Mouse (Mus musculus): ENCODE measurements around the gene Ctc1. TPM values are rescaled to one million over a fixed set of nuclear protein-coding genes. Genes with fewer than 3 reads are reported as not detected.
A peak's percentile ranks its signal among the peaks of the same experiment; 100 is the strongest.

Gene Ctc1
- polyA plus RNA-seq, 1 experiment from 2014 or later, result 40.3 TPM

DNA sequence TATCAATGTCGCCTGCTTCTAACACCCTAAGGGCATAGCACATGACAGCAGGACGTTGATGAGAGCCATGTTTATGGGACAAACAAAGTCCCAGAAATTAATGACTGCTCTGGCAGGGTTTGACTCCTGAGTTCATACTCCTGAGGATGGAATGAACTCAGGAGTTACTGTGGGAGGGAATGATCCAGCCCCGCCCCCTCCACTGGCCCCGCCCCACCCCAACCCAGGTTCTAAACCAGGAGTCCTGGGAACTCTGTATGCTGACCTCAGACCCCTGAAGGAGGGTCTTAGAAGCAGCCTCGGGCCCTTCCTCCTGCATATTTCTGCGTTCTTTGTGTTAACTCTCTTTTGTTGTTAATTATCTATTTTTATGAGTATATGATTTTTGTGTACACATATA is 69.9 kb downstream of the Ctc1 start:
- Histone ChIP-seq H3K4me2 (no peak overlapping the region), H3K36me3 (0 out of 2 replicates have a peak, but pooled peaks cover 2% of the 10 kb centered on the region), H3K4me3 (replicated peaks) (no peak overlapping the region), H3K9me3 (no peaks in the 10 kb centered on the region), H3K4me1 (peaks cover 21% of the 10 kb centered on the region), H3K27me3 (replicated peaks) (no peaks in the 10 kb centered on the region), H3K27ac (no peak overlapping the region), H3K9ac (no peak overlapping the region)
- 57% methylated on average over 6 of the region's 6 CpGs for WGBS
- no peak for ATAC-seq (ENCODE audit: insufficient read depth, low FRiP score, low read depth)

Small RNA genes within 50 kb of the gene (microRNA-seq; reads per million reads assigned to microRNA genes)
- 3.3 reads per million, percentile 13 among the genes with 10 or more reads in this experiment for gene Mir3062

Other genes starting within 250 kb of the Ctc1 start
- 78.7 and 80.4 TPM in 2 replicates for gene Ndel1, start 144.1 kb upstream of the Ctc1 start, polyA plus RNA-seq (2015; fragmentation: Nextera tagmentation; extraction: Ambion mirVana)
- gene Rnf222, start 127.4 kb upstream of the Ctc1 start, polyA plus RNA-seq (2015; fragmentation: Nextera tagmentation; extraction: Ambion mirVana), result 0.22 and 0.64 TPM in 2 replicates
- gene Rpl26, start 114.3 kb upstream of the Ctc1 start, polyA plus RNA-seq (2015; fragmentation: Nextera tagmentation; extraction: Ambion mirVana), result 1,013 and 1,066 TPM in 2 replicates
- gene Odf4, start 88.8 kb upstream of the Ctc1 start, polyA plus RNA-seq (2015; fragmentation: Nextera tagmentation; extraction: Ambion mirVana), result not detected in 2 replicates
- 8.5 and 8.8 TPM in 2 replicates for gene Arhgef15, start 58.4 kb upstream of the Ctc1 start, polyA plus RNA-seq (2015; fragmentation: Nextera tagmentation; extraction: Ambion mirVana)
- gene Slc25a35, start 47.8 kb upstream of the Ctc1 start, polyA plus RNA-seq (2015; fragmentation: Nextera tagmentation; extraction: Ambion mirVana), result 5.1 and 5.3 TPM in 2 replicates
- gene Rangrf, start 40.7 kb upstream of the Ctc1 start, polyA plus RNA-seq (2015; fragmentation: Nextera tagmentation; extraction: Ambion mirVana), result 55.9 and 63.0 TPM in 2 replicates
- gene Pfas, start 7.5 kb upstream of the Ctc1 start, polyA plus RNA-seq (2015; fragmentation: Nextera tagmentation; extraction: Ambion mirVana), result 31.5 and 33.7 TPM in 2 replicates
- gene Aurkb, start 29.7 kb downstream of the Ctc1 start, polyA plus RNA-seq (2015; fragmentation: Nextera tagmentation; extraction: Ambion mirVana), result 134 and 146 TPM in 2 replicates
- gene Borcs6, start 43.8 kb downstream of the Ctc1 start, polyA plus RNA-seq (2015; fragmentation: Nextera tagmentation; extraction: Ambion mirVana), result 10.3 and 10.7 TPM in 2 replicates
- 49.6 and 55.0 TPM in 2 replicates for gene Tmem107, start 54.9 kb downstream of the Ctc1 start, polyA plus RNA-seq (2015; fragmentation: Nextera tagmentation; extraction: Ambion mirVana)
- gene Vamp2, start 72.6 kb downstream of the Ctc1 start, polyA plus RNA-seq (2015; fragmentation: Nextera tagmentation; extraction: Ambion mirVana), result 68.5 and 84.6 TPM in 2 replicates
- 15.4 and 20.3 TPM in 2 replicates for gene Per1, start 79.3 kb downstream of the Ctc1 start, polyA plus RNA-seq (2015; fragmentation: Nextera tagmentation; extraction: Ambion mirVana)
- 0.76 and 1.0 TPM in 2 replicates for gene Hes7, start 104.5 kb downstream of the Ctc1 start, polyA plus RNA-seq (2015; fragmentation: Nextera tagmentation; extraction: Ambion mirVana)
- 0.37 TPM in 2 replicates for gene 9130213A22Rik, start 106.7 kb downstream of the Ctc1 start, polyA plus RNA-seq (2015; fragmentation: Nextera tagmentation; extraction: Ambion mirVana)
- 0.27 and 1.2 TPM in 2 replicates for gene Aloxe3, start 110.0 kb downstream of the Ctc1 start, polyA plus RNA-seq (2015; fragmentation: Nextera tagmentation; extraction: Ambion mirVana)
- 4.2 and 11.5 TPM in 2 replicates for gene Alox12b, start 141.1 kb downstream of the Ctc1 start, polyA plus RNA-seq (2015; fragmentation: Nextera tagmentation; extraction: Ambion mirVana)
- gene Alox8, start 181.9 kb downstream of the Ctc1 start, polyA plus RNA-seq (2015; fragmentation: Nextera tagmentation; extraction: Ambion mirVana), result 0.28 and 0.31 TPM in 2 replicates
- gene Gucy2e, start 221.1 kb downstream of the Ctc1 start, polyA plus RNA-seq (2015; fragmentation: Nextera tagmentation; extraction: Ambion mirVana), result 0.04 TPM in 1 of 2 replicates, not detected in the other

All from stomach, embryonic 15.5 days (tissue).